Mouse (Mus musculus) C2C12 (cell line): ENCODE data around the gene Grik3.

Experiments used
- MYOD1 ChIP-seq: IDR thresholded peaks from one replicate; pipeline ENCODE4 v1.6.1; 2011; ENCODE audit warnings: low read depth; ENCODE audit not compliant: control insufficient read depth, insufficient read length
- USF1 ChIP-seq: IDR thresholded peaks from one replicate; pipeline ENCODE4 v1.6.1; 2011; ENCODE audit warnings: low read depth, mild to moderate bottlenecking, control low read depth, moderate library complexity

- TF ChIP-seq USF1 (no peak), MYOD1 (no peak)
These were observed 246.3 kb downstream of the Grik3 start for GRCm38 (mm10) chr4:125736783-125737182.
